Mouse (Mus musculus): ENCODE data around the gene Zfp598. TPM values are rescaled to one million over a fixed set of nuclear protein-coding genes. Genes with fewer than 3 reads are reported as not detected.

Gene Zfp598
- total and polyA plus RNA-seq, 3 experiments = 22.1 to 54.0 (median 31.8) TPM

GRCm38 (mm10) chr17:24632813-24633449 lies 36.6 kb upstream of the Zfp598 start:
- dilution Hi-C loops (cut with MboI; ENCODE audit: extremely low pct_ligation_motif_present, extremely low pct_unique_long_range_greater_than_20kb, low sequenced_read_pairs) (no loop called here), in situ Hi-C loops (cut with MboI; ENCODE audit: low pct_ligation_motif_present, low pct_unique_long_range_greater_than_20kb, low sequenced_read_pairs) (no loop called here)
- Histone ChIP-seq H3K4me3 (replicated peaks in 1 of 3; ENCODE audit: low read depth in 2 of 3, low read length in 2 of 3, poor library complexity in 1 of 3) (peak overlapping the region; percentile 61 to 83 (median 80)), H3K4me2 (ENCODE audit: insufficient read depth, low read depth, poor library complexity, severe bottlenecking) (peak overlapping the region; percentile 58), H3K27ac (ENCODE audit: insufficient read depth, low read depth) (no peak overlapping the region), H3K79me2 (replicated peaks; ENCODE audit: control insufficient read depth, extremely low read depth, insufficient read depth, poor library complexity, severe bottlenecking) (no peaks in the 10 kb centered on the region), H3K36me3 (replicated peaks in 1 of 2; ENCODE audit: control insufficient read depth in 1 of 2, insufficient read depth in 1 of 2, low read length in 1 of 2) (peaks cover 18 to 64% of the 10 kb centered on the region in 2 experiments), H3K4me1 (ENCODE audit: control insufficient read depth in 1 of 2, insufficient read depth in 2 of 2) (peaks cover 6 to 53% of the 10 kb centered on the region in 2 experiments; a peak in 3 of 4 replicates), H3K9ac (ENCODE audit: insufficient read depth, low read depth) (peak overlapping the region; percentile 79), H3K9me3 (replicated peaks; ENCODE audit: low read length) (no peaks in the 10 kb centered on the region), H3K27me3 (replicated peaks) (no peaks in the 10 kb centered on the region)
- TF ChIP-seq MAFK (IDR thresholded peaks at IDR 0.05; ENCODE audit: insufficient replicate concordance, low read length) (no peak), ZKSCAN1 (IDR thresholded peaks at IDR 0.05; ENCODE audit: borderline replicate concordance, low read depth, low read length) (peak; percentile 72), USF1 (IDR thresholded peaks at IDR 0.05; ENCODE audit: low read depth, low read length) (no peak)
- DNase-seq (ENCODE audit: extremely low read depth) = no peak

GRCm38 (mm10) chr17:24633831-24634230 lies 35.7 kb upstream of the Zfp598 start:
- H3K4me3 ChIP-seq (replicated peaks in 1 of 3; ENCODE audit: low read depth in 2 of 3, low read length in 2 of 3, poor library complexity in 1 of 3) = no peak overlapping the region

GRCm38 (mm10) chr17:24635024-24635423 lies 34.5 kb upstream of the Zfp598 start:
- no peak overlapping the region for H3K4me2 ChIP-seq (ENCODE audit: insufficient read depth, low read depth, poor library complexity, severe bottlenecking)
- in situ Hi-C loops (cut with MboI; ENCODE audit: low pct_ligation_motif_present, low pct_unique_long_range_greater_than_20kb, low sequenced_read_pairs) = no loop called here
- dilution Hi-C loops (cut with MboI; ENCODE audit: extremely low pct_ligation_motif_present, extremely low pct_unique_long_range_greater_than_20kb, low sequenced_read_pairs) = no loop called here
- H3K27me3 ChIP-seq (replicated peaks) = no peaks in the 10 kb centered on the region
- H3K79me2 ChIP-seq (replicated peaks; ENCODE audit: control insufficient read depth, extremely low read depth, insufficient read depth, poor library complexity, severe bottlenecking) = no peaks in the 10 kb centered on the region
- no peak for DNase-seq (ENCODE audit: extremely low read depth)
- H3K4me3 ChIP-seq (replicated peaks in 1 of 3; ENCODE audit: low read depth in 2 of 3, low read length in 2 of 3, poor library complexity in 1 of 3) = no peak overlapping the region
- H3K4me1 ChIP-seq (ENCODE audit: control insufficient read depth in 1 of 2, insufficient read depth in 2 of 2) = peaks cover 6 to 50% of the 10 kb centered on the region in 2 experiments; a peak in 3 of 4 replicates
- TF ChIP-seq ETS1 (conservative IDR thresholded peaks at IDR 0.05; ENCODE audit: low read depth, low read length) (no peak), UBTF (IDR thresholded peaks at IDR 0.05; ENCODE audit: low read depth, low read length) (no peak), MAZ (IDR thresholded peaks at IDR 0.05; ENCODE audit: low read depth, low read length) (no peak), POLR2AphosphoS2 (IDR thresholded peaks at IDR 0.05; ENCODE audit: low read depth, low read length) (no peak), USF2 (conservative IDR thresholded peaks at IDR 0.05; ENCODE audit: low read depth, low read length) (no peak), CTCF (conservative IDR thresholded peaks at IDR 0.05 in 1 of 2, IDR thresholded peaks at IDR 0.05 in 1 of 2; ENCODE audit: low read depth in 2 of 2, low read length in 2 of 2) (no peak), NRF1 (IDR thresholded peaks at IDR 0.05; ENCODE audit: low read depth, low read length) (no peak), IRF4 (IDR thresholded peaks at IDR 0.05; ENCODE audit: low read depth, low read length) (no peak), MXI1 (IDR thresholded peaks at IDR 0.05; ENCODE audit: low read depth, low read length) (no peak), CHD2 (IDR thresholded peaks at IDR 0.05; ENCODE audit: low read length) (no peak), USF1 (IDR thresholded peaks at IDR 0.05; ENCODE audit: low read depth, low read length) (no peak), ZNF384 (IDR thresholded peaks at IDR 0.05; ENCODE audit: low read depth, low read length) (no peak), EP300 (IDR thresholded peaks at IDR 0.05; ENCODE audit: low read length) (no peak), HCFC1 (IDR thresholded peaks at IDR 0.05; ENCODE audit: low read depth, low read length) (no peak), RAD21 (IDR thresholded peaks at IDR 0.05; ENCODE audit: low read depth, low read length) (no peak), MAX (IDR thresholded peaks at IDR 0.05; ENCODE audit: low read length) (no peak)
- peaks cover 3 to 61% of the 10 kb centered on the region in 2 experiments for H3K36me3 ChIP-seq (replicated peaks in 1 of 2; ENCODE audit: control insufficient read depth in 1 of 2, insufficient read depth in 1 of 2, low read length in 1 of 2)
- no peak overlapping the region for H3K27ac ChIP-seq (ENCODE audit: insufficient read depth, low read depth)
- H3K9ac ChIP-seq (ENCODE audit: insufficient read depth, low read depth) = no peak overlapping the region
- no peaks in the 10 kb centered on the region for H3K9me3 ChIP-seq (replicated peaks; ENCODE audit: low read length)

More at GRCm38 (mm10) chr17:24633831-24634230, 35.7 kb upstream of the Zfp598 start:
- Histone ChIP-seq H3K9ac (ENCODE audit: insufficient read depth, low read depth) (no peak overlapping the region), H3K79me2 (replicated peaks; ENCODE audit: control insufficient read depth, extremely low read depth, insufficient read depth, poor library complexity, severe bottlenecking) (no peaks in the 10 kb centered on the region), H3K27ac (ENCODE audit: insufficient read depth, low read depth) (no peak overlapping the region), H3K4me2 (ENCODE audit: insufficient read depth, low read depth, poor library complexity, severe bottlenecking) (no peak overlapping the region), H3K9me3 (replicated peaks; ENCODE audit: low read length) (no peaks in the 10 kb centered on the region), H3K4me1 (ENCODE audit: control insufficient read depth in 1 of 2, insufficient read depth in 2 of 2) (peaks cover 6 to 50% of the 10 kb centered on the region in 2 experiments; a peak in 3 of 4 replicates), H3K27me3 (replicated peaks) (no peaks in the 10 kb centered on the region), H3K36me3 (replicated peaks in 1 of 2; ENCODE audit: control insufficient read depth in 1 of 2, insufficient read depth in 1 of 2, low read length in 1 of 2) (peaks cover 14 to 63% of the 10 kb centered on the region in 2 experiments)
- dilution Hi-C loops (cut with MboI; ENCODE audit: extremely low pct_ligation_motif_present, extremely low pct_unique_long_range_greater_than_20kb, low sequenced_read_pairs) (no loop called here), in situ Hi-C loops (cut with MboI; ENCODE audit: low pct_ligation_motif_present, low pct_unique_long_range_greater_than_20kb, low sequenced_read_pairs) (no loop called here)
- TF ChIP-seq NRF1 (IDR thresholded peaks at IDR 0.05; ENCODE audit: low read depth, low read length) (no peak), MAX (IDR thresholded peaks at IDR 0.05; ENCODE audit: low read length) (no peak), RCOR1 (conservative IDR thresholded peaks at IDR 0.05; ENCODE audit: low read depth, low read length) (no peak), PAX5 (IDR thresholded peaks at IDR 0.05; ENCODE audit: low read length) (no peak), CHD1 (IDR thresholded peaks at IDR 0.05; ENCODE audit: low read depth, low read length) (no peak), MAFK (IDR thresholded peaks at IDR 0.05; ENCODE audit: insufficient replicate concordance, low read length) (no peak), ELF1 (IDR thresholded peaks at IDR 0.05; ENCODE audit: low read depth, low read length) (no peak), USF1 (IDR thresholded peaks at IDR 0.05; ENCODE audit: low read depth, low read length) (no peak), GABPA (IDR thresholded peaks at IDR 0.05; ENCODE audit: insufficient replicate concordance, low read depth, low read length) (no peak), SMC3 (IDR thresholded peaks at IDR 0.05; ENCODE audit: low read depth, low read length) (no peak), CTCF (conservative IDR thresholded peaks at IDR 0.05 in 1 of 2, IDR thresholded peaks at IDR 0.05 in 1 of 2; ENCODE audit: low read depth in 2 of 2, low read length in 2 of 2) (no peak), ETS1 (conservative IDR thresholded peaks at IDR 0.05; ENCODE audit: low read depth, low read length) (no peak), ZC3H11A (IDR thresholded peaks at IDR 0.05; ENCODE audit: low read depth, low read length) (no peak), BHLHE40 (IDR thresholded peaks at IDR 0.05; ENCODE audit: low read depth, low read length) (no peak), MYC (IDR thresholded peaks at IDR 0.05; ENCODE audit: low read depth, low read length) (no peak)
- no peak for DNase-seq (ENCODE audit: extremely low read depth)

All from CH12.LX (cell line).